Mouse (Mus musculus): ENCODE measurements at regions not wholly inside any gene's neighbourhood (a gene's known extent, or its start where the extent isn't known, plus 50 kb on each side); places are given as distances from the start of the nearest gene placed in this dataset.

- no peak for DNase-seq (ENCODE audit: low read depth)
These were observed 146.5 kb upstream of the Klf6 start for GRCm38 (mm10) chr13:5714793-5715192.

GRCm38 (mm10) chr13:5716749-5717148, 144.5 kb upstream of the Klf6 start:
- DNase-seq (ENCODE audit: low read depth): no peak

GRCm38 (mm10) chr13:5723319-5723718, 138.0 kb upstream of the Klf6 start:
- DNase-seq (ENCODE audit: low read depth): no peak

GRCm38 (mm10) chr13:5724364-5724763, 136.9 kb upstream of the Klf6 start:
- DNase-seq (ENCODE audit: low read depth): no peak

- no peak for DNase-seq (ENCODE audit: low read depth)
These were observed 135.3 kb upstream of the Klf6 start for GRCm38 (mm10) chr13:5725984-5726383.

GRCm38 (mm10) chr13:5726446-5726845, 134.8 kb upstream of the Klf6 start:
- DNase-seq (ENCODE audit: low read depth): no peak

GRCm38 (mm10) chr13:5728172-5728571, 133.1 kb upstream of the Klf6 start:
- no peak for DNase-seq (ENCODE audit: low read depth)

GRCm38 (mm10) chr13:5728808-5729207, 132.5 kb upstream of the Klf6 start:
- DNase-seq (ENCODE audit: low read depth): no peak

- DNase-seq (ENCODE audit: low read depth): no peak
These were observed 131.7 kb upstream of the Klf6 start for GRCm38 (mm10) chr13:5729426-5730068.

- DNase-seq (ENCODE audit: low read depth): no peak
These were observed 129.1 kb upstream of the Klf6 start for GRCm38 (mm10) chr13:5732206-5732605.

GRCm38 (mm10) chr13:5735027-5735624, 126.2 kb upstream of the Klf6 start:
- DNase-seq (ENCODE audit: low read depth): no peak

- no peak for DNase-seq (ENCODE audit: low read depth)
These were observed 124.8 kb upstream of the Klf6 start for GRCm38 (mm10) chr13:5736472-5736871.

- no peak for DNase-seq (ENCODE audit: low read depth)
These were observed 124.1 kb upstream of the Klf6 start for GRCm38 (mm10) chr13:5737214-5737613.

GRCm38 (mm10) chr13:5740805-5741204, 120.5 kb upstream of the Klf6 start:
- DNase-seq (ENCODE audit: low read depth): no peak

GRCm38 (mm10) chr13:5744949-5745348, 116.3 kb upstream of the Klf6 start:
- no peak for DNase-seq (ENCODE audit: low read depth)

- no peak for DNase-seq (ENCODE audit: low read depth)
These were observed 104.1 kb upstream of the Klf6 start for GRCm38 (mm10) chr13:5757176-5757575.

GRCm38 (mm10) chr13:5757963-5758362, 103.3 kb upstream of the Klf6 start:
- no peak for DNase-seq (ENCODE audit: low read depth)

- no peak for DNase-seq (ENCODE audit: low read depth)
These were observed 101.3 kb upstream of the Klf6 start for GRCm38 (mm10) chr13:5760030-5760429.

- no peak for DNase-seq (ENCODE audit: low read depth)
These were observed 94.9 kb upstream of the Klf6 start for GRCm38 (mm10) chr13:5766394-5766793.

GRCm38 (mm10) chr13:5767202-5767601, 94.1 kb upstream of the Klf6 start:
- no peak for DNase-seq (ENCODE audit: low read depth)

- DNase-seq (ENCODE audit: low read depth): no peak
These were observed 92.6 kb upstream of the Klf6 start for GRCm38 (mm10) chr13:5768699-5769098.

- peak; percentile 34 for DNase-seq (ENCODE audit: low read depth)
These were observed 91.7 kb upstream of the Klf6 start for GRCm38 (mm10) chr13:5769283-5770260.

- DNase-seq (ENCODE audit: low read depth): no peak
These were observed 87.5 kb upstream of the Klf6 start for GRCm38 (mm10) chr13:5773811-5774210.
